Mouse (Mus musculus): Measurements from ENCODE around the gene Mff. TPM values are rescaled to one million over a fixed set of nuclear protein-coding genes. Genes with fewer than 3 reads are reported as not detected.

Gene Mff
- total RNA-seq (2021), result 100 to 1,000 TPM; 228 to 231 TPM
- long read RNA-seq, experiment 1, transcript Mff-202 (9 exons, 1,894 nt), result major isoform, 49 of 151 reads
- long read RNA-seq, experiment 1, transcript Mff-208 (8 exons, 1,645 nt), result minor isoform, 11 of 151 reads
- long read RNA-seq, experiment 1, partial matches to known transcripts, result 1 of 151 reads
- long read RNA-seq, experiment 1, other reads (novel, unspliced or antisense), result 86 of 151 reads
- long read RNA-seq, experiment 2, transcript Mff-201 (8 exons, 1,706 nt), result minor isoform, 5 of 276 reads
- long read RNA-seq, experiment 2, transcript Mff-202 (9 exons, 1,894 nt), result major isoform, 87 of 276 reads
- long read RNA-seq, experiment 2, transcript Mff-208 (8 exons, 1,645 nt), result minor isoform, 12 of 276 reads
- long read RNA-seq, experiment 2, partial matches to known transcripts, result 3 of 276 reads
- long read RNA-seq, experiment 2, other reads (novel, unspliced or antisense), result 168 of 276 reads

DNA sequence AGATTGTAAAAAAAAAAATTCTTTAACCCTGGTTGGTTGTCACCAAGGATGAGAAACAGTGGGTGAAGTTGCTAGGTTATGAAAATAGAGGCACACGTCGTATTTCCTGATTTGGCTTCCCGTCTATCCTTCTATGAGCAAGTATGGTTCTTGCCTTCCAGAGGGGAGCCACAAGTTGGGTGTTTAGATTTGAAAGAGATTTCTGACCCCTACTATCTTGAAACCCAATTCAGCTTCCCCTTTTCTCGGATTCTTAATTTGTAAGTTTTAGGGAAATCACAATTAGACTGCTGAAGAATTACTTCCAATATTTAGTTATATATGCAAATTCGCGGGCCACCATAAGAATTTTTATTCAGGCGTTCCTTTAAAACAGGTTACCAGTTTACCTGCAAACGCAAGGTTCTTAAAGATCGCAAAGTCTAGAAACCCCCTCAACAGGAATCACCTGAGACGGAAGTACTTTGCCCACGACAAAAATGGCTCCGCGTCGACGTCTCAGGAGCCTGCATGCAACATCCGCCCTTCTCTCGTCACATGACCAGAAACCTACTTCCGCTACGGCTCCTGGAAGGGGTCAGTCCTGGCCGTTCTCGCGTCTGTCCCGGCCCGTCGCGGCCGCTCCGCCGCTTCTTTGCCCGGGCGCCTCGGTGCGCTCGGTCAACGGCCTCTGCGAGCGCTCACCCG lies at the start of gene Mff:
Gene Mff (plus strand): TSS at position 552 of the 687 bp plus-strand sequence.
- Histone ChIP-seq H3K4me3 (peak within 1 kb of the TSS; percentile 85), H3K27ac (peak within 1 kb of the TSS; percentile 96)
- DNase-seq (ENCODE audit: low spot score in 2 of 2), result peak; percentile 92 to 94
- no peak for TF ChIP-seq CTCF (conservative IDR thresholded peaks at IDR 0.05)

DNA sequence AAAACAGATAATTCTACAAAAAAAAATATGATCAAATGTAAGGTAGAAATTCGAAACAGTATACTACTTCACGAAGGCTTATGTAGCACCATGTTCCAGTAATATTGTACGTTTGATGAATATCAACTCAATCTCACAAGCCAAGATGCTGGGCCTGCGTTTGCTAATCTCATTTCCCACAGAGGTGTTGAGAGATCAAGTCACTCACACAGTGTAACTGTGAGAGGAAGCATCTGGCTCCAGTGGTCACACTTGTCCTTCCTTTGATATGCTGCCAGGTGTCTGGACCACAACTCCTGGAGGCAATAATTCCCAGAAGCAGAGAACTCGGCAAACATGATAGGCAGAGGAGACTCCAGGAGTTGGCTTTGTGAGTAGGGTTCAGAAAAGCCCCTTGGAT lies 38.4 kb upstream of the Mff start:
- no peak for TF ChIP-seq CTCF (conservative IDR thresholded peaks at IDR 0.05)
- Histone ChIP-seq H3K27ac (no peak overlapping the region), H3K4me3 (no peak overlapping the region)
- DNase-seq (ENCODE audit: low spot score in 2 of 2), result no peak

DNA sequence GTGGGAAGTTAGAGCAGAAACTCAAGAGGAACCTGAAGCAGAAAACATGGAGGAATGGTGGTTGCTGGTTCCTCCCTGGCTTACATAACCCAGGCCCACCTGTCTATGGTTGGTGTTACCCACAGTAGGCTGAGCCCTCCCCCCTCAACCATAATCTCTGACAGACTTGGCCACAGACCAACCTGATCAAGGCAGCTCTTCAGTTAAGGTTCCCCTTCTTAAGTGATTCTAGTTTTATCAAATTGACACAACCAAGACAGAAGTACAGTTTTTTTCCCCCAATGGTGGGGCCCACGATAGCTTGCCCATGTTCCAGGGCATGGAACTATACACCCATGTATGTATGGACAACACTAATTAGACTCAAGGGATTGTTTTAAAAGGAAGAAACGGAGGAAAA lies 37.8 kb upstream of the Mff start:
- DNase-seq (ENCODE audit: low spot score in 2 of 2), result no peak
- Histone ChIP-seq H3K4me3 (no peak overlapping the region), H3K27ac (no peak overlapping the region)
- no peak for TF ChIP-seq CTCF (conservative IDR thresholded peaks at IDR 0.05)

DNA sequence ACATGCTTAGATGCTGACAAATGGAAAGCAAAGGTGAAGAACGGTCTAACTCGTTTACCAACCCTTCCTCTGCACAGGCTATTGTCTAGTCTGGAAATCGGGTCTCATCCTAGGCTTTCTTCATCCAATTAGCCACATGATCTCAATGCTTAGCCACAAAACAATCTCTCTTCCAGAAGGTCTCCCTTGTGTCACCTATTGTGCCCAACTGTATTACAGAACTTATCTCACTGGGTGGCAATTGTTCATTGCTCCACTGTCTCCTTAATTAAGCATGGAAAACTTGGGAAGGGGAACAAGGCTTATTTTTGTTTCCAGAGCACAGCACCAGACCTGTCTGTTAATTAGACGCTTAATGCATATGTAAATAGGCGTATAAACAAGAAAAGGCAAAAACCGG lies 36.8 kb upstream of the Mff start:
- no peak overlapping the region for H3K4me3 ChIP-seq
- H3K27ac ChIP-seq, result no peak overlapping the region
- DNase-seq (ENCODE audit: low spot score in 2 of 2), result no peak
- TF ChIP-seq CTCF (conservative IDR thresholded peaks at IDR 0.05), result no peak

DNA sequence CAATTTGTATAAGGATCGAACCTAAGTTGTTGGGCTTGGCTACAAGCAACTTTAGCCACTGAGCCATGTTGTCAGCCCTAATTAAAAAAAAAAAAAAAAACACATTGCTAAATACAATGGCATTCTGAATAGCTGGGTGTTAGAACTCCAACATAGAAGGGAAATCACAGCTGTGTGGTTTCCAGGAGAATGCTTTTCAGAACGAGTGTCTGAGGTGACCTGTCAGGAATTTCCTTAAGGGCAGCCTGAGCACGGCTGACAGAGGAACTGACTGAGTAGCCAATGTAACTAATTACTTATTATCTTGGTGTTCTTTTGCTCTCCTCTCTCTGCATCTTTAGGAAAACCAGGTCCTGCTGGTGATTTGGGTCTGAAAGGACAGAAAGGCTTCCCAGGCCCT lies 28.8 kb upstream of the Mff start:
- no peak overlapping the region for H3K27ac ChIP-seq
- H3K4me3 ChIP-seq, result no peak overlapping the region
- DNase-seq (ENCODE audit: low spot score in 2 of 2), result no peak
- no peak for TF ChIP-seq CTCF (conservative IDR thresholded peaks at IDR 0.05)

DNA sequence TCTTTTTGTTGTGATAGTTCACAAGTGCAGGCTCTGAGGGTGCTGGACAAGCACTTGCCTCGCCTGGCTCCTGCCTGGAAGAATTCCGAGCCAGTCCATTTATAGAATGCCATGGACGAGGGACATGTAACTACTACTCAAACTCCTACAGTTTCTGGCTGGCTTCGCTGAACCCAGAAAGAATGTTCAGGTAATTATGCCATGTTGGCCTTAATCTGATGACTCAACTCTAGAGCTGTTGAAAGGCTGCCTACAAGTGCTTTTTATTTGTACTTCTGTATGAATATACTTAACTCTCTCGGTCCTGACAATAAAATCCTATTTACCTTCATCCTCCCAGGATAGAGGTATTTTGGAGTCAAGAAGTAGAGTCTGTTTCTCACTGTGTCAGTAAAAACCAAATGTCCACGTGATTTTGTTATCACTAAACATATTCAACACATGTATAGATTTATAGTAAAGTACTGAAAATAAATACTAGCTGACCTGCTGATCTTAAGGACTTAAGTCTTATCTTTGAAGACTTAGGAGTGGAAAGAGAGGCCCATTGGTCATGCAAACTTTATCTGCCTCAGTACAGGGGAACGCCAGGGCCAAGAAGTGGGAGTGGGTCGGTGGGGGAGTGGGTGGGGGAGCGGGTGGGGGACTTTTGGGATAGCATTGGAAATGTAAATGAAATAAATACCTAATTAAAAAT lies 6.7 kb upstream of the Mff start:
- no peak for DNase-seq (ENCODE audit: low spot score in 2 of 2)
- no peak overlapping the region for H3K27ac ChIP-seq
- H3K4me3 ChIP-seq, result no peak overlapping the region
- TF ChIP-seq CTCF (conservative IDR thresholded peaks at IDR 0.05), result no peak

- no peak for TF ChIP-seq CTCF (conservative IDR thresholded peaks at IDR 0.05)
- peak overlapping the region; percentile 85 for H3K4me3 ChIP-seq
- H3K27ac ChIP-seq, result peak overlapping the region; percentile 96
- no peak for DNase-seq (ENCODE audit: low spot score in 2 of 2)
These were observed 560 bp downstream of the Mff start for GRCm38 (mm10) chr1:82725026-82725874.

GRCm38 (mm10) chr1:82725875-82726185 lies 1.1 kb downstream of the Mff start:
- H3K4me3 ChIP-seq, result peak overlapping the region; percentile 85
- TF ChIP-seq CTCF (conservative IDR thresholded peaks at IDR 0.05), result no peak
- no peak for DNase-seq (ENCODE audit: low spot score in 2 of 2)
- H3K27ac ChIP-seq, result peak overlapping the region; percentile 96

DNA sequence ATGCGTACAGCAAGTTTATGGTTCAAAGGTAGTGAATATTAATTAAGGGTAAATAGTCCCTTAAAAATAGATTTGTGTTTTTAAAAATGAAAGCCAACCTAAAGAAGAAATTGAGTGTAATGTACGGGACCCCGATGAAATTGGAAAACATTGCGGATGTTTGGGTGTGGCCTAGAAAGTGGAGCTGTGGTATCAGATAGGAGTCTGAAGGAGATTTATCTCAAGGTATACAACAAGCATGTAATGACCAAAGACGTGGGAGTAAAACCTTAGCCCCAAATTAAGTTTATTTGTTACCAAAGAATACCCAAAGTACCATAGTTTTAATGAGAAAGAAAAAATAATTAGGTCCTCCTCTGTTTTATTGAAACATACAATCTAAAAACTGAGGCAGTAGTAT lies 1.8 kb downstream of the Mff start:
- no peak for DNase-seq (ENCODE audit: low spot score in 2 of 2)
- no peak for TF ChIP-seq CTCF (conservative IDR thresholded peaks at IDR 0.05)
- Histone ChIP-seq H3K27ac (no peak overlapping the region), H3K4me3 (no peak overlapping the region)

DNA sequence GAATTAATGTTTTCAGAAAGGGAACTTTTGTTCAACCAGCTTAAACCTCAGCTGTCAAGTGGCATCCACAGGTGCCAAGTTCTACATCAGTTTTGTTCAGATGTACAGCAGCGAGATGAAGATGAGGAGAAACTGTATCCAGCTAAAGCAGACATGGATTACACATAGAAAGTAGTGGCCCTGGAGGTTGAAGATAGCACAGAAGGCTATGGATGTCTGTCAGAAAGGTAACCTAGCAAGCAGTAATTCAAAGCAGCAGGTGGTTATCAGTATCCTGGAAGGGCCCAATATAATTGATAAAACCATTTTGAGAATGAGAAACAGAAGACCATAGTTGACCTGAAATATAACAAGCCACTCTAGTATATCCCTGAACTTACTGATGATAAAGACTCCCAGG lies 8.7 kb downstream of the Mff start:
- DNase-seq (ENCODE audit: low spot score in 2 of 2), result no peak
- TF ChIP-seq CTCF (conservative IDR thresholded peaks at IDR 0.05), result no peak
- H3K4me3 ChIP-seq, result no peak overlapping the region
- no peak overlapping the region for H3K27ac ChIP-seq

GRCm38 (mm10) chr1:82738066-82738465 lies 13.4 kb downstream of the Mff start:
- no peak for TF ChIP-seq CTCF (conservative IDR thresholded peaks at IDR 0.05)
- no peak for DNase-seq (ENCODE audit: low spot score in 2 of 2)
- Histone ChIP-seq H3K27ac (peak overlapping the region; percentile 14; the same call in 1 of the 2 replicates), H3K4me3 (no peak overlapping the region)

GRCm38 (mm10) chr1:82741539-82741938 lies 16.8 kb downstream of the Mff start:
- TF ChIP-seq CTCF (conservative IDR thresholded peaks at IDR 0.05), result no peak
- DNase-seq (ENCODE audit: low spot score in 2 of 2), result no peak
- H3K4me3 ChIP-seq, result no peak overlapping the region
- no peak overlapping the region for H3K27ac ChIP-seq
